8 mouse cellular contexts compared by ENCODE assay signal in genomic region chr5:112342463-112343204, GRCm38 (mm10). TPM values are rescaled to one million over a fixed set of nuclear protein-coding genes. Genes with fewer than 3 reads are reported as not detected.
DNase-seq lines count a peak whose midpoint lies in the region; ATAC-seq and TF ChIP-seq lines count a peak whose summit lies in the region.

TSS of gene Srrd (minus strand) at chr5:112343040.
TSS of gene Hps4 (plus strand) at chr5:112343083.

- H3K4me2 ChIP-seq in embryonic facial prominence, embryonic 14.5 days (ENCODE audit: low read depth, low read length): peak within 1 kb of the TSS; percentile 73
- H3K4me2 ChIP-seq in limb, embryonic 14.5 days (replicated peaks; ENCODE audit: low read depth, low read length, severe bottlenecking): peak within 1 kb of the TSS; percentile 71
- peak within 1 kb of the TSS; percentile 90 for H3K4me2 ChIP-seq in midbrain, embryonic 16.5 days (ENCODE audit: low read length)

- no peaks in the 10 kb centered on the region for H3K27me3 ChIP-seq in embryonic facial prominence, embryonic 14.5 days (replicated peaks; ENCODE audit: control insufficient read depth, insufficient read depth, low read length)
- no peaks in the 10 kb centered on the region for H3K27me3 ChIP-seq in limb, embryonic 14.5 days (ENCODE audit: control insufficient read depth, insufficient read depth, low read length)
- no peaks in the 10 kb centered on the region for H3K27me3 ChIP-seq in midbrain, embryonic 16.5 days (ENCODE audit: control insufficient read depth, insufficient read depth, low read depth, low read length)
- no peaks in the 10 kb centered on the region for H3K27me3 ChIP-seq in spleen, adult 2 months (ENCODE audit: control insufficient read depth, insufficient read depth, low read length)

- no peaks in the 10 kb centered on the region for H3K9me3 ChIP-seq in embryonic facial prominence, embryonic 14.5 days (ENCODE audit: control insufficient read depth, low read length)
- H3K9me3 ChIP-seq in limb, embryonic 14.5 days (ENCODE audit: control insufficient read depth, low read length): no peaks in the 10 kb centered on the region
- H3K9me3 ChIP-seq in midbrain, embryonic 16.5 days (replicated peaks; ENCODE audit: control insufficient read depth, low read length, poor library complexity, severe bottlenecking): no peaks in the 10 kb centered on the region

- peak within 1 kb of the TSS; percentile 91 for H3K9ac ChIP-seq in embryonic facial prominence, embryonic 14.5 days (ENCODE audit: low read depth, low read length)
- H3K9ac ChIP-seq in limb, embryonic 14.5 days (ENCODE audit: low read depth, low read length, severe bottlenecking): peak within 1 kb of the TSS; percentile 73
- peak within 1 kb of the TSS; percentile 88 for H3K9ac ChIP-seq in midbrain, embryonic 16.5 days (ENCODE audit: low read depth, low read length)

- peaks cover 32% of the 10 kb centered on the region for H3K36me3 ChIP-seq in embryonic facial prominence, embryonic 14.5 days (ENCODE audit: control insufficient read depth, insufficient read depth, low read length)
- H3K36me3 ChIP-seq in limb, embryonic 14.5 days (ENCODE audit: control insufficient read depth, insufficient read depth, low read length): peaks cover 21% of the 10 kb centered on the region
- peaks cover 5% of the 10 kb centered on the region for H3K36me3 ChIP-seq in midbrain, embryonic 16.5 days (ENCODE audit: control insufficient read depth, insufficient read depth, low read length)
- H3K36me3 ChIP-seq in spleen, adult 2 months (ENCODE audit: control insufficient read depth, insufficient read depth, low read length): peaks cover 10% of the 10 kb centered on the region

- peak within 1 kb of the TSS; percentile 87 for H3K4me3 ChIP-seq in embryonic facial prominence, embryonic 14.5 days (ENCODE audit: low read depth, low read length)
- peak within 1 kb of the TSS; percentile 78 for H3K4me3 ChIP-seq in limb, embryonic 14.5 days (replicated peaks; ENCODE audit: low read length)
- H3K4me3 ChIP-seq in midbrain, embryonic 16.5 days (ENCODE audit: low read depth, low read length): peak within 1 kb of the TSS; percentile 91
- peak within 1 kb of the TSS; percentile 77 for H3K4me3 ChIP-seq in spleen, adult 2 months (ENCODE audit: extremely low read depth, insufficient read depth, insufficient read length)

- 0 out of 2 replicates have a peak, but pooled peaks cover 6% of the 10 kb centered on the region for H3K4me1 ChIP-seq in embryonic facial prominence, embryonic 14.5 days (ENCODE audit: control insufficient read depth, insufficient read depth, low read length)
- H3K4me1 ChIP-seq in limb, embryonic 14.5 days (ENCODE audit: control insufficient read depth, insufficient read depth, low read length): peaks cover 10% of the 10 kb centered on the region
- H3K4me1 ChIP-seq in midbrain, embryonic 16.5 days (ENCODE audit: control insufficient read depth, insufficient read depth, low read length): peaks cover 38% of the 10 kb centered on the region
- H3K4me1 ChIP-seq in spleen, adult 2 months (ENCODE audit: control insufficient read depth, insufficient read depth, insufficient read length): peaks cover 5% of the 10 kb centered on the region; the same call in 1 of the 2 replicates

- no peak for TF ChIP-seq CTCF in spleen, adult 2 months (IDR thresholded peaks at IDR 0.05; ENCODE audit: extremely low read depth, insufficient read depth, insufficient read length, insufficient replicate concordance)

- TF ChIP-seq POLR2A in limb, embryonic 14.5 days (IDR thresholded peaks at IDR 0.05; ENCODE audit: borderline replicate concordance, extremely low read depth, insufficient read depth, insufficient read length): no peak
- no peak for TF ChIP-seq POLR2A in spleen, adult 2 months (IDR thresholded peaks at IDR 0.05; ENCODE audit: low read depth, low read length)

- H3K27ac ChIP-seq in embryonic facial prominence, embryonic 14.5 days (replicated peaks; ENCODE audit: low read depth, low read length): peak within 1 kb of the TSS; percentile 58; the same call in 1 of the 2 replicates
- 0 out of 2 replicates have a peak within 1 kb of the TSS, but pooled peaks have one; percentile 48 for H3K27ac ChIP-seq in limb, embryonic 14.5 days (replicated peaks; ENCODE audit: low read depth, low read length)
- H3K27ac ChIP-seq in midbrain, embryonic 16.5 days (ENCODE audit: low read length): peak within 1 kb of the TSS; percentile 69
- H3K27ac ChIP-seq in spleen, adult 2 months (ENCODE audit: insufficient read depth, low read length): peak within 1 kb of the TSS; percentile 45

- DNase-seq in 3134 (ENCODE audit: extremely low read depth, insufficient read length, low spot score): peak; percentile 73
- DNase-seq in adrenal gland, postnatal 4 days (ENCODE audit: low spot score in 2 of 2): peak; percentile 61 to 86
- DNase-seq in embryonic facial prominence, embryonic 14.5 days (ENCODE audit: low spot score): peak; percentile 79
- DNase-seq in heart, adult 8-10 months (ENCODE audit: low spot score): peak; percentile 80
- DNase-seq in kidney, adult 9 months: peak; percentile 76
- peak; percentile 67 for DNase-seq in limb, embryonic 14.5 days (ENCODE audit: low spot score)
- DNase-seq in spleen, adult 2 months (ENCODE audit: low read depth in 1 of 2, low spot score in 2 of 2): peak; percentile 69 to 75

- peak; percentile 73 for ATAC-seq in embryonic facial prominence, embryonic 14.5 days (ENCODE audit: low read depth)
- ATAC-seq in limb, embryonic 14.5 days (ENCODE audit: low FRiP score, low read depth): peak; percentile 87
- peak; percentile 69 for ATAC-seq in midbrain, embryonic 16.5 days

- 5% methylated on average over 21 of the region's 64 CpGs for WGBS in embryonic facial prominence, embryonic 14.5 days
- 3% methylated on average over 32 of the region's 64 CpGs for WGBS in limb, embryonic 14.5 days
- WGBS in midbrain, embryonic 16.5 days: 2% methylated on average over 62 of the region's 64 CpGs
- WGBS in spleen, adult 2 months: 2% methylated on average over 61 of the region's 64 CpGs

RNA-seq across cellular contexts. Expression of gene Srrd, which starts in this region (rescaled TPM):
- total RNA-seq in adrenal gland, postnatal 4 days (2021): 10 to 100 TPM; 21.4 to 28.4 TPM
- 30.3 and 34.3 TPM in 2 replicates for polyA plus RNA-seq in embryonic facial prominence, embryonic 14.5 days (2014; fragmentation: Nextera tagmentation; extraction: Ambion mirVana)
- total RNA-seq in heart, adult 8-10 months (2022): 1 to 10 TPM; 7.8 to 9.4 (median 8.3) TPM
- 60.7 and 72.0 TPM in 2 replicates for polyA plus RNA-seq in limb, embryonic 14.5 days (2012; rRNA removed)
- 43.7 and 46.6 TPM in 2 replicates for polyA plus RNA-seq in limb, embryonic 14.5 days (2014; fragmentation: Nextera tagmentation; extraction: Ambion mirVana)
- 51.7 and 56.8 TPM in 2 replicates for polyA plus RNA-seq in midbrain, embryonic 16.5 days (2015; fragmentation: Nextera tagmentation; extraction: Ambion mirVana)
- polyA plus RNA-seq in spleen, adult 2 months (2012; rRNA removed): 30.8 and 33.6 TPM in 2 replicates

RNA-seq across cellular contexts. Expression of gene Hps4, which starts in this region (rescaled TPM):
- total RNA-seq in adrenal gland, postnatal 4 days (2021): 10 to 100 TPM; 32.8 to 37.2 TPM
- polyA plus RNA-seq in embryonic facial prominence, embryonic 14.5 days (2014; fragmentation: Nextera tagmentation; extraction: Ambion mirVana): 31.1 and 31.6 TPM in 2 replicates
- 10 to 100 TPM in 2 of 4 experiments, 1 to 10 TPM in 2; 8.5 to 12.6 (median 10.2) TPM for total RNA-seq in heart, adult 8-10 months (2022)
- polyA plus RNA-seq in limb, embryonic 14.5 days (2012; rRNA removed): 52.5 and 72.0 TPM in 2 replicates
- polyA plus RNA-seq in limb, embryonic 14.5 days (2014; fragmentation: Nextera tagmentation; extraction: Ambion mirVana): 28.0 and 31.9 TPM in 2 replicates
- polyA plus RNA-seq in midbrain, embryonic 16.5 days (2015; fragmentation: Nextera tagmentation; extraction: Ambion mirVana): 41.8 and 45.6 TPM in 2 replicates
- polyA plus RNA-seq in spleen, adult 2 months (2012; rRNA removed): 36.9 and 45.9 TPM in 2 replicates

Comparison
In these comparisons a context has a peak if more than half of its experiments do, and no peak if none do; other contexts are left out.
1. Peak in every context shown above with its lines: DNase-seq, ATAC-seq, H3K4me3 ChIP-seq and H3K27ac ChIP-seq.